Mouse (Mus musculus): ENCODE data around the gene Gm4450. TPM values are rescaled to one million over a fixed set of nuclear protein-coding genes. Genes with fewer than 3 reads are reported as not detected.
"Not testable (repeated sequence)": the region's sequence is repeated elsewhere in the genome, so short reads cannot be mapped to it uniquely, and the experiment has no call there.

Gene Gm4450
- total and polyA plus RNA-seq, 2 experiments from 2014 or later = not detected

DNA sequence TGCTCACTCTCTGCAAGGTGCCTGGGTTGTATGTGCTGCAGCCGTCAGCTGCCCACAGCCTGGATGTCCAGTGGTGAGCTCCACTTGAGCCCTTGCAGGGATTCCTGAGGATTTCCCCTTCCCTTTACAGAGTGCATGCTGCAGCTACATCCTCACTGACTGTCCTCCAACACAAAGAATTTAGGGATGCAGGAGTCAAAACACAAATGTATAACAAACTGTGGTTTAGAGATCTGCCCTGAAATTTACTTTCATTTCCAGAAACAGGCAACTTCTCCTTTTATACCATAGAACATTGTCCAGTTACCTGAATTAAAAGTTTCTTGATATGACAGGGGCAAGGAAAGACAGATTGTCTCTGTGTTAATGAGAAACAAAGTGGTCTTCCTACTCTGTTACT lies 13.0 kb downstream of the Gm4450 start:
- not testable (repeated sequence) for DNase-seq (ENCODE audit: low spot score); H3K4me2 ChIP-seq (ENCODE audit: low read depth, low read length); H3K36me3 ChIP-seq (replicated peaks; ENCODE audit: control insufficient read depth, insufficient read depth, low read length); H3K4me1 ChIP-seq (ENCODE audit: control insufficient read depth, insufficient read depth); H3K4me3 ChIP-seq (ENCODE audit: low read depth, low read length); H3K9ac ChIP-seq (replicated peaks; ENCODE audit: low read depth, low read length); H3K27ac ChIP-seq (ENCODE audit: low read depth); ATAC-seq (ENCODE audit: insufficient read depth, low read depth); H3K9me3 ChIP-seq (replicated peaks; ENCODE audit: control insufficient read depth, low read length); H3K27me3 ChIP-seq (ENCODE audit: control insufficient read depth, insufficient read depth, low read length)
- 67% methylated on average over 1 of the region's 1 CpGs for WGBS

DNA sequence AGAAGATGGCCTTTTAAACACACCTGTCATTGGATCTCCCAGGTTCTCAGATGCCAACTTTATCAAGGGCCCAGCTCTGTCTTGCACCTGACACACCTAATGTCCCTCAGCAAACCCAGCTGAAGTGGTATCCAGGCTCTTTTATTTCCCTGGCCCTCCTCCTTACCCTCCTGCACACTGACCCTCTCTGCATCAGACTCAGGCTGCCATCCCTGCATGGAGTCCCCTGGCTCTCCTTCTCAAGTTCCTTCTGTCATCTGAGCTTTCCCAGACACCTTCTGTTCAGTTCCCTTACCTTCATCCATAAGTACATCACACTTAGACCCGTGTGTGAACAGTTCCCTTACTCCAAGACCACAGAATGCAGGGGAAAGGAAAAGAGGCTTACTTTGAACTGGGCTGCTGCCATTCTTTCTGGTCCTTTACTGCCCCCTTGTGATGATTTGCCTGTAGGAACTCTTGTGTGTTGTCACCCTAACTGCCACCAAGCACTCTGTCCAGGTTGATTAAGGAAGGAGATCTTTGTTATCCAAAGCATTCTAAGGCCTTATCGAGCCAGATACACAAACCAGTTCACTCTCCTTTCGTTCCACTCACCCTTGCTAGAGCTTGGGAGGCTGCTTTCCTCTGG lies 13.7 kb downstream of the Gm4450 start:
- not testable (repeated sequence) for H3K36me3 ChIP-seq (replicated peaks; ENCODE audit: control insufficient read depth, insufficient read depth, low read length); H3K9me3 ChIP-seq (replicated peaks; ENCODE audit: control insufficient read depth, low read length); DNase-seq (ENCODE audit: low spot score); H3K4me1 ChIP-seq (ENCODE audit: control insufficient read depth, insufficient read depth); H3K4me2 ChIP-seq (ENCODE audit: low read depth, low read length); H3K27me3 ChIP-seq (ENCODE audit: control insufficient read depth, insufficient read depth, low read length); H3K4me3 ChIP-seq (ENCODE audit: low read depth, low read length); H3K9ac ChIP-seq (replicated peaks; ENCODE audit: low read depth, low read length); H3K27ac ChIP-seq (ENCODE audit: low read depth)
- 2% methylated on average over 3 of the region's 3 CpGs for WGBS
- ATAC-seq (ENCODE audit: insufficient read depth, low read depth) = peak; percentile 36; the same call in 1 of the 2 replicates
- TF ChIP-seq CTCF (IDR thresholded peaks at IDR 0.05; ENCODE audit: low read depth) = peak; percentile 51

DNA sequence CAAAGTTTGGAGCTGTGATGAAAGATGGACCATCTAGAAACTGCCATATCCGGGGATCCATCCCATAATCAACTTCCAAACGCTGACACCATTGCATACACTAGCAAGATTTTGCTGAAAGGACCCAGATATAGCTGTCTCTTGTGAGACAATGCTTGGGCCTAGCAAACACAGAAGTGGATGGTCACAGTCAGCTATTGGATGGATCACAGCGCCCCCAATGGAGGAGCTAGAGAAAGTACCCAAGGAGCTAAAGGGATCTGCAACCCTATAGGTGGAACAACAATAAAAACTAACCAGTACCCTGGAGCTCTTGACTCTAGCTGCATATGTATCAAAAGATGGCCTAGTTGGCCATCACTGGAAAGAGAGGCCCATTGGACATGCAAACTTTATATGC lies 14.7 kb downstream of the Gm4450 start:
- ATAC-seq (ENCODE audit: insufficient read depth, low read depth); H3K27ac ChIP-seq (ENCODE audit: low read depth); H3K4me1 ChIP-seq (ENCODE audit: control insufficient read depth, insufficient read depth); H3K9me3 ChIP-seq (replicated peaks; ENCODE audit: control insufficient read depth, low read length); H3K4me2 ChIP-seq (ENCODE audit: low read depth, low read length); H3K9ac ChIP-seq (replicated peaks; ENCODE audit: low read depth, low read length); H3K27me3 ChIP-seq (ENCODE audit: control insufficient read depth, insufficient read depth, low read length); H3K4me3 ChIP-seq (ENCODE audit: low read depth, low read length); H3K36me3 ChIP-seq (replicated peaks; ENCODE audit: control insufficient read depth, insufficient read depth, low read length); DNase-seq (ENCODE audit: low spot score): not testable (repeated sequence)
- 45% methylated on average over 3 of the region's 3 CpGs for WGBS

DNA sequence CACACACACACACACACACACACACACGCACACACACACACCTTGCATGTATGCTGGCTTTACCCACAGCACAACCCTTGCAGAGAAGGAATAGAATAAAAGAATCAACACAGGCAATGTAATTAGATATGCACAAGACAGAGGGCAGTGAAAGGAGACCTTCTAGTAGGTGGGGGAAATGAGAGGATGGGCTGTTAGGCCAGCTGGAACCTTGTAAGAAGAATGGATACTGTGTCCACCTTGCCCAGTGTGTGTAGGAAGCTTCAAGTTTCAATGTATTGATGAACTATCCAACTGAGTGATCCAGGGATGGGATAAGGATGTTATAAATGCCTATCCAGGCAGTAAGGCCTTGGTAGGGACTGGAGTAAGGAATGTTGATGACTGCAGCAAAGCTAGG lies 21.9 kb downstream of the Gm4450 start:
- Histone ChIP-seq H3K4me3 (ENCODE audit: low read depth, low read length) (no peak overlapping the region), H3K4me2 (ENCODE audit: low read depth, low read length) (no peak overlapping the region), H3K36me3 (replicated peaks; ENCODE audit: control insufficient read depth, insufficient read depth, low read length) (no peaks in the 10 kb centered on the region), H3K27ac (ENCODE audit: low read depth) (no peak overlapping the region), H3K4me1 (ENCODE audit: control insufficient read depth, insufficient read depth) (no peaks in the 10 kb centered on the region), H3K9me3 (replicated peaks; ENCODE audit: control insufficient read depth, low read length) (no peaks in the 10 kb centered on the region), H3K27me3 (ENCODE audit: control insufficient read depth, insufficient read depth, low read length) (no peaks in the 10 kb centered on the region), H3K9ac (replicated peaks; ENCODE audit: low read depth, low read length) (no peak overlapping the region)
- ATAC-seq (ENCODE audit: insufficient read depth, low read depth) (no peak), DNase-seq (ENCODE audit: low spot score) (no peak)
- WGBS = 71% methylated on average over 1 of the region's 1 CpGs
- TF ChIP-seq CTCF (IDR thresholded peaks at IDR 0.05; ENCODE audit: low read depth) = no peak
- TF ChIP-seq EP300 (IDR thresholded peaks at IDR 0.05; ENCODE audit: low read depth) = no peak

DNA sequence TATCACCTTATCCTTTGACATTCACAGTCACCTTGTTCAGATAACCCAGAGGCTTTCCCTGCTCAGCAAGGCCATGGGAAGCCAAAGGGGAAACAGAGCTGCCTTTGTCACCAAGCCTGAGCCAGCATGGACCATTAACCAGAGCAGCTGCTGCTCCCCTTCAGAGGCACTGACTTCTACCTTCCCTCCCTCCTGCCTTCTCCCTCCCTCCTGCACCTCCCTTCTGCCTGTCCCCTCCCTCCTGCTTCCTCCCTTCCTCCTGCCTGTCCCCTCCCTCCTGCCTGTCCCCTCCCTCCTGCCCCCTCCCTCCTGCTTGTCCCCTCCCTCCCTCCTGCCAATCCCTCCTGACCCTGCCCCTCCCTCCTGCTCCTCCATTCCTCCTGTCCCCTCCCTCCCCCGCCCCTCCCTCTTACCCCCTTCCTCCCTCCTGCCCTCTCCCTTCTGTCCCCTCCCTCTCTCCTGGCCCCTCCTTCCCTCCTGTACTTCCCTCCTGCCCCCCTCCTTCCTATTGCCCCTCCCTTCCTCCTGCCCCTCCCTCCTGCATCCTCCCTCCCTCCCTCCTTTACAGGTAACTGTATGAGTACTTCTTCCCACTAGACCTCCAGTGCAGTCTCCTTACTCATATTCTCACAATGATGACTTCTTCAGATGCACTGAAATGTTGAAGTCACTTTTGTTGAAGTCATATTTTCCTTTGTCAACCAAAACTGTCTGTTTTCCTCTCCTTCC lies 22.7 kb downstream of the Gm4450 start:
- Histone ChIP-seq H3K4me1 (ENCODE audit: control insufficient read depth, insufficient read depth) (no peaks in the 10 kb centered on the region), H3K9ac (replicated peaks; ENCODE audit: low read depth, low read length) (no peak overlapping the region), H3K36me3 (replicated peaks; ENCODE audit: control insufficient read depth, insufficient read depth, low read length) (no peaks in the 10 kb centered on the region), H3K4me2 (ENCODE audit: low read depth, low read length) (no peak overlapping the region), H3K27me3 (ENCODE audit: control insufficient read depth, insufficient read depth, low read length) (no peaks in the 10 kb centered on the region), H3K27ac (ENCODE audit: low read depth) (no peak overlapping the region), H3K4me3 (ENCODE audit: low read depth, low read length) (no peak overlapping the region), H3K9me3 (replicated peaks; ENCODE audit: control insufficient read depth, low read length) (no peaks in the 10 kb centered on the region)
- no peak for DNase-seq (ENCODE audit: low spot score)
- WGBS = no CpG with 5 or more reads among the region's 1 CpGs
- no peak for ATAC-seq (ENCODE audit: insufficient read depth, low read depth)
- TF ChIP-seq CTCF (IDR thresholded peaks at IDR 0.05; ENCODE audit: low read depth) (no peak), EP300 (IDR thresholded peaks at IDR 0.05; ENCODE audit: low read depth) (no peak)

All from heart, postnatal 0 days (tissue).